Mouse (Mus musculus): ENCODE data around the gene Esm1. TPM values are rescaled to one million over a fixed set of nuclear protein-coding genes. Genes with fewer than 3 reads are reported as not detected.

The Esm1 gene
- 1 to 10 TPM; 1.6 to 3.7 TPM for total RNA-seq (2021)
- long read RNA-seq, experiment 1, partial matches to known transcripts: 0 of 1 reads
- long read RNA-seq, experiment 1, other reads (novel, unspliced or antisense): 0 of 1 reads
- long read RNA-seq, experiment 2, partial matches to known transcripts: 0 of 1 reads
- long read RNA-seq, experiment 2, other reads (novel, unspliced or antisense): 0 of 1 reads

DNA sequence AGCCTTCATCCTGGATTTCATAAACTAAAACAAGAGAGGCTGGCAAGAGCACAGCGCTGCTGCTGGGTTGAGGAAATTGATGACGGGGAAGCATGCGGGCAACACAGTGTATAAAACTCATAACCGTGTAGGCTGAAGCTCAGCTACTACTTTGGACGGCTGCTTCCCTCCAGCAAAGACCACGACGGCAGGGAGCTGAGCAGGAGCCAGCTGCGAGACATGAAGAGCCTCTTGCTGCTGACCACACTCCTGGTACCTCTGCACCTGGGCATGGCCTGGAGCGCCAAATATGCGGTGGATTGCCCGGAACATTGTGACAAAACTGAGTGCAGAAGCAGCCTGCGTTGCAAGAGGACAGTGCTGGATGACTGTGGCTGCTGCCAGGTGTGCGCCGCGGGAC lies at the start of gene Esm1:
Gene Esm1, plus strand, starts transcription at position 36 of the 400 bp plus-strand sequence.
- intact Hi-C loops (cut with DNase I; ENCODE audit: low total_unique reads): no loop called here
- no peak for DNase-seq

DNA sequence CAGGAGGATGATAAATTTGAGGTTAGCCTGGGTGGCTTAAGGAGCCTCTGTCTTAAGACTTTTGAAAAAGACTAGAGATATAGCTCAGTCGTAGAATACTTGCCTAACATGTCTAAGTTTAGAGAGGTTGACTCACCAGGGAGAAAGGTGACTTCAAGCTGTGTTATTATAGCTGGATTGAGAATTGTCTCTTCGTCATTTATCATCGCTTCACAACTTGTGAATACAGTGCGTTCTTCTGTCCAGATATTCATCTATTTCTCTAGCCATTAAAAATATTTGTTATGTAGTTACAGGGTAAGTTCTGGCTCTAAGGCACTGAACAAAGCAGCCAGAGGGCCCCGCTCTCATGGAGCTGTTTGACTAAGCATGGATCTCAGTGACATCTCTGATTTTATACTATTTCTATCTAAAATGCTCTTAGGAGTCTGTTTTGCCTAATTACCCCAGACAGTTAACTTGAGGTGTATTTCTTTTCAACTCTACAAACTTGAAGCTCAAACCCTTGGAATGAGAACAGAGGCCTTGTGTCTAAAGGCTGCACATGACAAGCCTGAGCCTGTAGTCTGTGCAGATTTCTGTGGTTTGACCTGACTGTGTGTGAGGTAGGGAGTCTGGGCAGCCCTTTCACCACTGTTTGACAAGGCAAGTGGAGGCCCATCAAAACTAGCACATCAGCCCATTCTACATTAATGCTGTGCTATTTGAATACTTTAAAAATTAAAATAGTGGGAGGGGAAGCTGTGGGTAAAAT lies 45.0 kb upstream of the Esm1 start:
- intact Hi-C loops (cut with DNase I; ENCODE audit: low total_unique reads): no loop called here

DNA sequence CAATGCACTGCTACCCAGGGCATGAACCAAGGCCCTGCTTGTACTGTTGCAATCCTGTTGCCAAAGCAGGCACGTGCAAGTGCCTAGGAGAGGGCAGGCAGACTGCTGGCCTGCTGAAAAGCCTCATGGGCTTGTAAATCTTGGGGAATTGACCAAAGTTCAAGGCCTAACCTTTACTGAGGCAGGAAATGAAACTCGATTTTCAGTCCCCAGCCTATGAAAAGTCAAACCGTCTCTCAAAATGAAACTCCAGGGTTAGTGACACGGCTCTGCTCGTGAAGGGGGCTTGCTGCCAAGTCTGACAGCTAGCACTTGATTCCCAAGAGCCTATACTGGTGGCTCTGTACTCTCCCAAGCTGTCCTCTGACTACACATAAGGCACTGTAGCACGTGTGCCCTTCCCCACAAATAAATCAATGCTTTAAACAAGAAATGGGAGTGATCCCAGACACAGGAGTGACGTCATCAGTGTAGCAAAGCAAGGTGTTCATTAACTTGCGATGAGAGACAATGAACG lies 41.4 kb upstream of the Esm1 start:
- no peak for DNase-seq
- intact Hi-C loops (cut with DNase I; ENCODE audit: low total_unique reads): no loop called here

More for the DNA sequence above, 45.0 kb upstream of the Esm1 start:
- no peak for DNase-seq

DNA sequence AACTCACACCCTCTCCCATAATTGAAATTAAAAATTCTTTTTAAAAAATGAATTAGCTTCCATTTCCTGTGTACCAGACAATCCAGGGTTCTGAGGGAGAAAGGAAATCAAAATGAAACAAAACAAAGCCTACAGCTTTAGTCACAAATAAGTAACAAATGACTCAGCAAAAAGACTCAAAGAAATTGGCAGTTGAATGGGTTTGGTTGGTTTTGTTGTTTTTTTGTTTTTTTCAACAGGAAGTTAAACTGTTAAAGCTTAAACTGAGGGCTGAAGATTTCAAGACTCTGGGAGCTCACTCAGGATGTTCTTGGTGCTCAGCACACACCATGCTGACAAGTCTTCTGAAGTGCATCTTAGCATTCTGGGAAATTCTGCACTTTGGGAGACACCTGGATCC lies 39.2 kb upstream of the Esm1 start:
- intact Hi-C loops (cut with DNase I; ENCODE audit: low total_unique reads): no loop called here
- DNase-seq: no peak

DNA sequence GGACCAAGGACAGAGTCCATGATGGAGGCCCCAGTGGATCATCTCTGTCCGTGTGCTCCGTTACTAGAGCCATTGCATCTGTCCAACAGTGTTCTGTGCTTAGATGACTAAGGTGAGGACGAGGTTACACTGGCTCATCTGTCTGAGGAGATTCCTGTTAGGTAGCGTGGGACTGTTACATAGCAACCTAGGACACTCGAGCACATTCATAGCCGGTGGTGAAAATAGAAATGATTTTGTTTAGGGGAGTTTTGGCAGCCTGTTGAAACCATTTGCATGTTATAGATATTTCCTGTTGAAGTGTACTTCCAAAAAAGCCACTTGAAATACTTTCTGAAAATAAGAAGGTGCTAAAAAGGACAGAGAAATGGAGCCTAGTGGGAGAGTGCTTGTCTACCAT lies 35.3 kb upstream of the Esm1 start:
- DNase-seq: no peak
- intact Hi-C loops (cut with DNase I; ENCODE audit: low total_unique reads): no loop called here

DNA sequence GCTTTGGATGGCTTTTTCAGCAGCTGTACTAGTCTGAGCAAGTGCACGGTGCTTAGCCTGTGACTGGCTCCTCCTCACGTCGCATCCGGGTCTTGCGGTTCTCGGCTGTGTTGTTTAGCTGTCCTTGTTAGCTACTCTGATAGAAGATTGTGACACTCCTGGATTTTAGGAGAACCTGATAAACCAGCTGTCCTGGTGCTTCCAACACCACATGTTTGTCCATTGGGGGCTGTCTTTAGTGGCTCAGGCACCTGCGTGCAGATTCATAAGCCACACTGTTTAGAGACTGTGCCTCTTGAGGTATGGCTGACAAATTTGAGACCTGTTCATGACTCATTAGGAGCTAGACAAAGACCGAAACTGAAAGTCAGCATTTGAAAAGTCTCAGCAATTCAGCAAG lies 26.1 kb upstream of the Esm1 start:
- intact Hi-C loops (cut with DNase I; ENCODE audit: low total_unique reads): no loop called here

DNA sequence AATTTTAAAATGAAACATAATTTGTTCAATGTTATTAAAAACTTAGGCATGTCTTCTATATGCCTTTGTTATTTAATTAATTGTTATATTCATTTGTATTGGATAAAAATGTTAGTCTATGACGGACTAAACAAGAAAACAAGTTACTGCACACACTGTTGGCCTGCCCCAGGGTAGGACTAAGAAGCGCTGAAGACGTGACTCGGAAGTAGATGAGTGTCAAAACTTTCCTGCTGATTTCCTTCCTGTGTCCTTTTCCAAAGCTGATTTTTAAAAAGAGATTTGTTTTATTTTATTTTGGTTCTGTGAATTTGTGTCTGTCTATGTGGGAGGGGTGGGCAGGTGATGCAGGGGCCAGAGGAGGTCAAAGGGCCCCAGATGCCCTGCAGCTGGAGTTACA lies 25.7 kb upstream of the Esm1 start:
- no peak for DNase-seq
- intact Hi-C loops (cut with DNase I; ENCODE audit: low total_unique reads): no loop called here

More for the DNA sequence above, 26.1 kb upstream of the Esm1 start:
- no peak for DNase-seq

DNA sequence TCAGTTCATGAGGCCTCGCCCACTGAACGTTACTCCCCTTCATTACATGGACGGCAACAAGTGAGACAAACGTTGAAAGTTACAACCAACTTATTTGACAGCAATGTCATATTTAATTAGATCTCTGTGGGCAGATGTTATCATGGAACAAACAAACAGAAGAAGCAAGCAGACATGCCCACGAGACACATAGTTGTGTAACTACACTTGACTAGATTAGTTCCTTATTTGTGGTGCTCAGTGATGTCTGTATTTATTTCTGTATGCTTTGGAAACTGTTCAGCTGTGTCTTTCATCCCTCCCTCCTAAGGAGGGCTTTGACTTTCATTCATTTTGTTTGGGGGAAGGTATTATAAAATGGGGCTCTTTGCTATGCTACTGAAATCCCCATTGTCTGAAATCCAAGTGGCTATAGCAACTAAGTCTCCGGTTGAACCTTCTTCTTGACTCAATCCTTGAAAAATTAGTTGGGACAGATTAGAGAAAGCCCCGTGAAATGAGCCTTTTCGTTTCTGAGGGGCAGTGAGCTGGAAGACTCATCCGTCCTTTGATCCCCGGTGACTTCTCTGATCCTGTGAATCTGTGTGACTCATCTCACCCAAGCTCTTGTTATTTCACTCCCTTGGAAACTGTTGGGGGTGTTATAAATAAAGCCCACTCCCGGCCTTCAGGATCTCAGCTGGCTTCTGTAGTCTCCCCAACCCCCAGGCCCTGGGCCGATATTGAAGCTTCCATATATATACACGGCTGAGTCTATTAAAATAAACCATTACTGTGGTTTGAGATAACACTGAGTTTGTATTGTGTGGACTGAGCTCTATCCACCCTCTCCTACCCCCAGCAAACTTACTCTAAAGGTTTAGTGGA lies 12.4 kb upstream of the Esm1 start:
- no peak for DNase-seq
- intact Hi-C loops (cut with DNase I; ENCODE audit: low total_unique reads): no loop called here

DNA sequence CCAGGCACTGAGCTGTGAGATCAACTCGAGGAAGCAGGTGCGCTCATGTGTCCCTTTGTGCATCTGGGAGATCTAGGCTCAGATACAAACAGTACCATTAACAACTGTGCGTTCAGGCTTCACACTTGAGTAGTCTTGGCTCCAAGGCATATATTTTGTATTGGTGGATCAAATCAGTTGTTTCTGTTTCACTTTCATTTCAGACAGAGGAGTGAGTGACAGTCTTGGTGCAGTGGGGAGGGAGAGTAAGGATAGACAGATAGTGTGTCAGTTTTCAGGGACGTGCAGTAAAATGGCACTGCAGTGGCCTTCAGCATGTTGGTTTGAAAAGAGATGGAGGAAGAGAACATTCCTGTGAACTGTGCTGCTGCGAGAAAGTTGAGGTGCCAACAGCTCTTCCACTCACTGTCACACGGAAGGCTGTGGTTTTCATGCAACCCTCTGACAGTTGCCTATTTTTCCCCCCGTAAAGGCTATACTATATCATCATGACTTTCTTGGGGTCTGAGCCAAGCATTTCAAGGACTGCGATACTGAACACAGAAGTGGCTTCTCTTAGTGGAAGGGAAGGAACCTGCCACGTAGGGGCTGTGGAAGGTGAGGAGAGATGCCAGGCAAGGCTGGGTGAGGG lies 11.5 kb upstream of the Esm1 start:
- intact Hi-C loops (cut with DNase I; ENCODE audit: low total_unique reads): no loop called here
- no peak for DNase-seq

DNA sequence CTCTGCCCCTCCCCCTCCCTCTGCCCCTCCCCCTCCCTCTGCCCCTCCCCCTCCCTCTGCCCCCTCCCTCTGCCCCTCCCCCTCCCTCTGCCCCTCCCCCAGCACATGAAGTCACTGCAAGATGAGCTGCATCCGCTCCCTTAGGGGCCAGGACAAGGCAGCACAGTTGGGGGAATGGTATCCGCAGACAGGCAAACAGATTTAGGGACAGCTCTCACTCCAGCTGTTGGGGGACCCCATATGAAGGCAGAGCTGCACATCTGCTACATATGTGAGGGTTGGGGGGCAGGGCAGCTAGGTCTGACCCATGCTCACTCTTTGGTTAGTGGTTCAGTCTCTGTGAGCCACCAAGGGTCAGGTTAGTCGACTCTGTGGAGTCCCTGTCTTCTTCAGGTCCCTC lies 10.1 kb upstream of the Esm1 start:
- intact Hi-C loops (cut with DNase I; ENCODE audit: low total_unique reads): no loop called here
- no peak for DNase-seq

DNA sequence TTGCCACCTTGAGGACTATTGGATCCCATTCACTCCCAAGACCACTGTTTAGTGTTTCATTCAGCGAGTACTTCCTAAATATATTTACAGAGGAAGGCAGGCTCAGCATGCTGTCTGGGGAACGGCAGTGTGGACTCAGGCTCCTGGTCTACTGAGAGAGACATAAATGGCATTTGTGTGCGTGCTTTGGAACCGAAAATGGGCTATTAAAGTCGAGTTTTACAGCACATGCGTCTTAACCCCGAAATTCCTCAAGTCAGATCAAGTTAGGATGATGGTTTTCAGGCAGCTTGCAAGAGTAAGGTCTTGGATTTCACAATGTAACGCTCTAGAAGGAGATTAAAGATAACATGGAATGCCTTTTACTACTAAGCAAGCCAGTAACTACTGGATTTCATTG lies 8.7 kb upstream of the Esm1 start:
- intact Hi-C loops (cut with DNase I; ENCODE audit: low total_unique reads): no loop called here
- DNase-seq: no peak

DNA sequence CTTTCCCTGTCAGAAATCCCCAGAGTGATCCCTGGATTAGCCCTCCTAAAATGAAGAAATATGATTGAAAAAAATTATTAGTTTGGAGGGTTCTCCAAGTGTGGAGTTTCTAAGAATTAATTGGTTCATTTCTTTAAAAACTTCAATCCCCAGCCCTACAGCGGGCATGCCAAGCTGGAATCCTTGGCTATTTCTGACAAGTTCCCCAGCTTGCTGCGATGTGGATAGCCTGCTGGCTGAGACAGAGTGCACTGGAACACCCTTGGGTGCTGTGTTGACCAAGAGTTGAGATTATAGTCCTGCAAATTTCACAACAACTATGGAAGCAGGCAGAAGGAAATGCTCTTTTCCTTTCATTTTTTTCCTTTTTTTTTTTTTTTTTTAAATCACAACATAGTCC lies 7.8 kb upstream of the Esm1 start:
- intact Hi-C loops (cut with DNase I; ENCODE audit: low total_unique reads): no loop called here
- no peak for DNase-seq

DNA sequence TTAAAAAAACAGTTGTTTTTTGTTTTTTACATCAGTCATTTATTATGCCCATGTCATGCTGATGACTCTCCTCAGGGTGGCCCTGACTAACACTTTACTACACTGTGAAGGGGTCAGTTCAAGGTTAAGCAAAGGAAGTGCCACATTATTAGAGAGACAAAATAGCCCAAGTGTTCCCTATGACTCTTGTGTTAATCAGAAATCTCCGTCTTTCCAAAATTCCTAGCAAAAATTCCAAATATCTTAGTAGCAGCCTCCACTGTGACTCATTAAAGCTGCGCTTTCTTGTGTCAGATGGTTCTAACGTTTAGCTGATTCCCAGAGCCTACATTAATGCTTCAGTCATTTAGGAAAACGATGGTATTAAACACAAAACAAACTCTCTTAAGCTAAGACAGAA lies 7.3 kb upstream of the Esm1 start:
- intact Hi-C loops (cut with DNase I; ENCODE audit: low total_unique reads): no loop called here
- no peak for DNase-seq

DNA sequence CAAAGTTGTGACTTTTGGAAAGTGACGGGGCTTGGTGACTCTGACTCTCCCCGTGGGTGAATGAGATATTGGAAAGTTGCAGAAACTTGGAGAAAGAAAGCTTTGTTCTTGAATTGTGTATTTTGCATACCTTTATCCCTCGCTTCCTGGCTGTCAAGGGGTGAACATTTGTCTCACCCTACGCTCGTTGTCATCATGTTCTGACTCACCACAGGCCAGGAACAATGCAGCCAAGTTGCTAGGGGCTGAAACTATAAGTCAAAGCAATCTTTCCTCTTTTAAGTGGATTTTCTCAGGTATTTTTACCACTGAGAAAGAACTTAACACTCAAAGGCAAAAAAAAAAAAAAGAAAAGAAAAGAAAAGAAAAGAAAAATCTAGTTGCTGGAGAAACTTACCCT lies 6.3 kb upstream of the Esm1 start:
- DNase-seq: no peak
- intact Hi-C loops (cut with DNase I; ENCODE audit: low total_unique reads): no loop called here

DNA sequence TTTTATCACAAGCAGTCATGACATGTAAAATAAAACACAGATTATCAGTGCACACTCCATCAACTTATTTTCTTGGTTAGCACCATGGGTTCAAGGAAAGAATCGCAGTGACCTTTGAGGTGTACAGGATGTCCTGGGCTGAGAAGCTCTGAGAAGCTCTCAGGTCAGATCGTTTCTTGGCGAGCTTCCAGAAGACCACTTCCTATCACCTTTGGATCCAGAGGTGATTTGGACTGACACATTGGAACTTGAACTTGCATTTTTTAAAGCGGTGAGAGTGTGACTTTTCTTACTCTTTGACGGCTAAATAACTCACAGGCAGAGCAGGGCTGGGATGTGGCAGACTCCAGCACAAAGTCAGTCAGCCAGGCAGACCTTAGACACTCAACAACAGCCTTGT lies 4.1 kb upstream of the Esm1 start:
- DNase-seq: no peak
- intact Hi-C loops (cut with DNase I; ENCODE audit: low total_unique reads): no loop called here

DNA sequence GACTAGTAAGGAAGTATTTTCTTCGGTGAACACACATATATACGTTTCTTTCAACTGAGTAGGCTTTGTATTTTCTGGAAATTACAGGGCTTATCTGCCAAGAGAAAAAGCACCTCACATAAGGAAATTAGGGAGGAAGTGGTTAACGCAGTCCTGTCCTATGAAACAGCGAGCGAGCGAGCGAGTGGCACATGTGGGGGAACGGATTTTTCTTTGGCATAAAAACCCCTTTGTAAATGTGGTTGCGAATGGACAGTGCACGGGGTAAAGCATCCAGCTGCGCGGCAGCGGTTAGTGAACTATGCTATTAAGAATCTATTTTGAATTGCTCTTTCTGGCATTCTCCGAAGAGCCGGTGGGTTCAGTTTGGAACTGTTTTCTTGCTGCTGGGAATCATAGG lies 1.9 kb downstream of the Esm1 start:
- intact Hi-C loops (cut with DNase I; ENCODE audit: low total_unique reads): no loop called here

DNA sequence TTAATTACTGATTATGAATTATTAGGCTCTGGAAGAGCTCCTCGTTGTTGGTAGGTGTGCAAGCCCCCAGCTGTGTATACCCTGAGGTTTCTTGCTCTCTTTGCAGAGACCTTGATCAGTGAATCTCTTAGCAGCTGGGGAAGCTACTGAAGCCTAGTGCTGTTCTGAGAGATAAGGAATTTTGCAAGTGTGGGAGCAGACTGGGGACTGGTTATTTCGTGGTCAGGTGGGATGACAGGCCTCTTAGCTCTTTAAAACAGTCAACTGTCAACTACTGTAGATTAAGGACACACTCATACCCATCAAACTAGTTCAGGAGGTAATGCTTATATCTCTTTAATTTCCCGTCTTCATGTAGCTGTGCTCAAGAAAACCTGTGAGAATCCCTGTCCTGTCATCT lies 2.9 kb downstream of the Esm1 start:
- intact Hi-C loops (cut with DNase I; ENCODE audit: low total_unique reads): no loop called here
- DNase-seq: no peak

More for the DNA sequence above, 1.9 kb downstream of the Esm1 start:
- no peak for DNase-seq

DNA sequence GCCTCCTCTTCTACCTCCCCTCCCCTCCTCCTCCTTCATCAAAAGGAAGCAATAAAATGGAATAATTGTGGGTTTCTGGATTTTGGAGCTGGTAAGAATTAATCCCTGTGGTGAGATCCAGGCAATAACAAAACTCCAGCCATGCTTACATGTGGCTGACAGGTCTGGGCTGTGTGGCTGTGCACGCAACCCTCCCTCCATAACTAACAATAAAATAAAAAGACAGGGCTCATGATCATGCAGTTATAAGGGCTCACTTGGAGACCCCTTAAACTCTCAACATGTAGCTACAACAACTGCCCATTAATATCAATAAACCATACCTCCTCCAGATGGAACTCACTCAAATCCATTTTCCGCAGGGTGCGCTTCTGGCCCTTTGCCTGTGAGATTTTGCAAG lies 4.4 kb downstream of the Esm1 start:
- intact Hi-C loops (cut with DNase I; ENCODE audit: low total_unique reads): no loop called here
- DNase-seq: no peak

DNA sequence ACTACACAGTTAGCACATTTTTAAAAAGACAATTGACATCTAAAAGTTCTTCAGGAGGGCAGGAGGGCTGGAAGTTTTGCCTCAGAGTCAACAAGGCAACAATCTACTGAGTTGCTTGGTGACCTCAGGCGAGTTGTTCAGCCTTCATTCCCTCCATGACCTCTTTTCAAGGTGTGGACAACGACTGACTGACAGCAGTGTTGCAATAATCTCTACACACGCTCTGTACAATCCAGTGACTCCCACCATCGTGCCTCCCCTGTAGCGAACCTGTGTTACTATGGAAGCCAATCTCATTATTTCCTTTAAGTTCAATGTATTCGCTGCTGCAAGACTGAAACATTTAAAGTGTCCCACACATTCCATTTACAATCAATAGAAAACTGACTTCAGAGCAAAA lies 12.4 kb downstream of the Esm1 start:
- no peak for DNase-seq
- intact Hi-C loops (cut with DNase I; ENCODE audit: low total_unique reads): no loop called here

DNA sequence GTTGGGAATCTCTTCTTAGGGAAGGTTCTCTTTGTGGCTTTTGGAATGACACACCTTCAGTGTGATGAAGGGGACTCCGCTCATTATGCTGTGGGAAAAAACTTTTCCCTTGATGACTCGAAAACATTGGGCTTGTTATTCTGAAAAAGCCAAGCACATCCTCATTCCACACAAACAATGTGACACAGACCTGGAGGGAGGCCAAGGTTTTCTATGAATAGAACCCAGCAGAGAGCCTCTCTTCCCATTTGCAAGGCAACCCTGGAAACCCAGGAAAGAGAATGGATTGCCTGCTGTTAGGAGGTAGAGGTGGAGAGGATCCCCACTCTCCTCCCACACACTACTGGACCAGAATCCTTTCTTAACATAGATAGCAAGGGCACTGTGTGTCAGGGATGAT lies 14.6 kb downstream of the Esm1 start:
- intact Hi-C loops (cut with DNase I; ENCODE audit: low total_unique reads): no loop called here
- DNase-seq: peak; percentile 51

Data from gastrocnemius, postnatal 14 days (tissue).